Mouse (Mus musculus) embryonic facial prominence, embryonic 13.5 days (tissue): Measurements from ENCODE around the gene Arl6ip4. TPM values are rescaled to one million over a fixed set of nuclear protein-coding genes. Genes with fewer than 3 reads are reported as not detected.

Experiments
- ATAC-seq: fragments of 200-750 bp; cut with Nextera tagmentation; 2 replicates; pipeline ENCODE4 v1.8.0; 2017; ENCODE audit warnings: low read depth; ENCODE audit not compliant: insufficient number of reproducible peaks, insufficient read depth, low FRiP score, low TSS enrichment
- H3K27ac ChIP-seq: fragments of 300-500 bp; sonication (generic); 2 replicates; pipeline ENCODE4 v1.5.1; 2015; ENCODE audit warnings: moderate library complexity, mild to moderate bottlenecking, inconsistent platforms
- H3K27me3 ChIP-seq: fragments of 300-500 bp; sonication (generic); 2 replicates; pipeline ENCODE4 v1.6.1; 2015; ENCODE audit warnings: mild to moderate bottlenecking, inconsistent platforms
- H3K36me3 ChIP-seq: fragments of 300-500 bp; sonication (generic); 2 replicates; pipeline ENCODE4 v1.6.1; 2015; ENCODE audit warnings: mild to moderate bottlenecking, inconsistent platforms
- H3K4me1 ChIP-seq: fragments of 300-500 bp; sonication (generic); 2 replicates; pipeline ENCODE4 v1.6.1; 2015; ENCODE audit warnings: inconsistent platforms
- H3K4me2 ChIP-seq: fragments of 300-500 bp; sonication (generic); 2 replicates; pipeline ENCODE4 v1.6.1; 2015; ENCODE audit warnings: moderate library complexity, mild to moderate bottlenecking, inconsistent platforms
- H3K4me3 ChIP-seq: fragments of 300-500 bp; sonication (generic); 2 replicates; pipeline ENCODE4 v1.5.1; 2015; ENCODE audit warnings: mild to moderate bottlenecking, inconsistent platforms
- H3K9ac ChIP-seq: fragments of 300-500 bp; sonication (generic); 2 replicates; pipeline ENCODE4 v1.6.1; 2015; ENCODE audit warnings: mild to moderate bottlenecking, inconsistent platforms
- H3K9me3 ChIP-seq: fragments of 300-500 bp; sonication (generic); 2 replicates; pipeline ENCODE4 v1.6.1; 2016; ENCODE audit warnings: inconsistent platforms
- WGBS: fragments of 180-500 bp; shearing (Covaris S2); methylation state at CpG from one replicate; pipeline ENCODE4 v1.1.7; 2015; ENCODE audit warnings: mixed read lengths; 5-methylcytosine and 5-hydroxymethylcytosine counted together
- polyA plus RNA-seq: library from polyadenylated mRNA; unstranded; fragments of >200 nt; fragmentation: Nextera tagmentation; extraction: Ambion mirVana; gene quantifications from 2 replicates; pipeline ENCODE4 v1.2.1, GENCODE M21; 2015

The Arl6ip4 gene
- polyA plus RNA-seq, 1 experiment from 2014 or later: 122 TPM

DNA sequence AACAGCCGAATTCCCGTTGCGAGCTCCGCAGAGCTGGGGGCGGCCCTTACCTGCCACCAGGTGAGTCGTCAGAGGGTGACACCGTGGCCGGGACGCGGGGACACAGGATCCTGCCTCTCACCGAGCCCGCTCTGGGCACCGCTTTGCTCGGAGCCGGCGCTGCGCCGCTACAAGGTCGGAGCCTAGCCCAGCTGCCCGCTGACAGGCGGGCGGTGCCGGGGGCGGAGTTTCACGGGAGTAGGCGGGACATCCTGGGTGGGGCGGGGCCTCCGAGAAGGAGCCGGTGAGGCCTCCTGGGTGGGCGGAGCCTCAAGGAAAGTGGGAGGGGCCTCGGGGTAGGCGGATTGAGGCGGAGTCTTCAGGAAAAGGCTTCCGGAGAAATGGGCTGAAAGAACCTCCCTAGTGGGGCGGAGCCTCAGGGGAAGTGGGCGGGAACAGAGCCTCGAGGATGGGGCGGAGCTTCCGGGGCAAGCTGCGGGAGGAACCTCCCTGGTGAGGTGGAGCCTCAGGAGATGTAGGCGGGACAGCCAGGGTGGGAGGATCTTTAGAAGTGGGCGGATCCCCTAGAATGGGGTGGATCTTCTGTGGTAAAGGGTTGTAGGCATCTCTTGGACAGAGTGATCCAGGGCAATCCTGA, 20.2 kb upstream of the Arl6ip4 start, which contains the start of gene Abcb9:
Gene Abcb9 (minus strand): TSS at position 203 of the 637 bp plus-strand sequence.
- WGBS: 1% methylated on average over 42 of the region's 42 CpGs
- Histone ChIP-seq H3K9ac (peak within 1 kb of the TSS; percentile 70), H3K27ac (no peak within 1 kb of the TSS), H3K4me2 (peak within 1 kb of the TSS; percentile 88), H3K27me3 (peaks cover 20% of the 10 kb centered on the region), H3K9me3 (no peaks in the 10 kb centered on the region), H3K4me3 (peak within 1 kb of the TSS; percentile 54), H3K36me3 (no peaks in the 10 kb centered on the region), H3K4me1 (peaks cover 16% of the 10 kb centered on the region)
- ATAC-seq: peak; percentile 39; the same call in 1 of the 2 replicates

GRCm38 (mm10) chr5:124098923-124099322, 17.0 kb upstream of the Arl6ip4 start:
- ATAC-seq: no peak
- Histone ChIP-seq H3K27me3 (peaks cover 20% of the 10 kb centered on the region), H3K4me3 (no peak overlapping the region), H3K9ac (no peak overlapping the region), H3K4me1 (peaks cover 11% of the 10 kb centered on the region), H3K36me3 (no peaks in the 10 kb centered on the region), H3K27ac (no peak overlapping the region), H3K9me3 (no peaks in the 10 kb centered on the region), H3K4me2 (no peak overlapping the region)
- 86% methylated on average over 2 of the region's 2 CpGs for WGBS

- H3K9me3 ChIP-seq: no peaks in the 10 kb centered on the region
- no peaks in the 10 kb centered on the region for H3K36me3 ChIP-seq
- no peak for ATAC-seq
- H3K4me2 ChIP-seq: no peak overlapping the region
- H3K27me3 ChIP-seq: peaks cover 7% of the 10 kb centered on the region
- H3K4me3 ChIP-seq: no peak overlapping the region
- H3K27ac ChIP-seq: no peak overlapping the region
- WGBS: 89% methylated on average over 11 of the region's 11 CpGs
- H3K9ac ChIP-seq: no peak overlapping the region
- H3K4me1 ChIP-seq: peaks cover 5% of the 10 kb centered on the region
Observed at GRCm38 (mm10) chr5:124100128-124101044, 15.5 kb upstream of the Arl6ip4 start.

- H3K4me1 ChIP-seq: no peaks in the 10 kb centered on the region
- no peak overlapping the region for H3K4me3 ChIP-seq
- H3K9ac ChIP-seq: no peak overlapping the region
- no peaks in the 10 kb centered on the region for H3K9me3 ChIP-seq
- H3K4me2 ChIP-seq: no peak overlapping the region
- H3K36me3 ChIP-seq: no peaks in the 10 kb centered on the region
- ATAC-seq: no peak
- WGBS: 89% methylated on average over 6 of the region's 6 CpGs
- H3K27me3 ChIP-seq: no peaks in the 10 kb centered on the region
- H3K27ac ChIP-seq: no peak overlapping the region
Observed at GRCm38 (mm10) chr5:124102326-124102725, 13.6 kb upstream of the Arl6ip4 start.

DNA sequence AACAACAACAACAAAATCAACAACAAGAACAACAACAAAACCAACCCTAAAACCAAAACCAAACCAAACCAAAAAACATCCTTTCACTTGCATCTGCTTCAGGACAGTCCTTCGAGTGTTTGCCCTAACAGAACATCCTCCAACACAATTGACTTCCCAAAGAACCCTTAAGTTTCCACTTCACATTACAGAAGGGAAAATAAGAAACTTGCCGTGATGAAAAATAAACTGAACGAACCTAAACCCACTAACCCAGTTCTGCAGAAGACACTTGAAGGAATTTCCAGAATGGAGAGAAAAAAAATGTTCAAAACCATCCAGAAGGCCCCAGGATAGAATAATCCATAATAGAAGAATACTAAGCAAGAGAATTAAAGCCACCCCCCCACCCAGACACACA, 12.9 kb upstream of the Arl6ip4 start:
- no peaks in the 10 kb centered on the region for H3K9me3 ChIP-seq
- H3K27ac ChIP-seq: no peak overlapping the region
- no peaks in the 10 kb centered on the region for H3K27me3 ChIP-seq
- no peaks in the 10 kb centered on the region for H3K4me1 ChIP-seq
- ATAC-seq: no peak
- no peaks in the 10 kb centered on the region for H3K36me3 ChIP-seq
- H3K4me2 ChIP-seq: no peak overlapping the region
- H3K9ac ChIP-seq: no peak overlapping the region
- WGBS: 81% methylated on average over 3 of the region's 3 CpGs
- H3K4me3 ChIP-seq: no peak overlapping the region

- no peak for ATAC-seq
- Histone ChIP-seq H3K4me2 (no peak overlapping the region), H3K9ac (no peak overlapping the region), H3K27ac (no peak overlapping the region), H3K4me1 (no peaks in the 10 kb centered on the region), H3K4me3 (no peak overlapping the region), H3K9me3 (no peaks in the 10 kb centered on the region), H3K36me3 (no peaks in the 10 kb centered on the region), H3K27me3 (no peaks in the 10 kb centered on the region)
- 93% methylated on average over 9 of the region's 9 CpGs for WGBS
Observed at GRCm38 (mm10) chr5:124103552-124103951, 12.3 kb upstream of the Arl6ip4 start.

DNA sequence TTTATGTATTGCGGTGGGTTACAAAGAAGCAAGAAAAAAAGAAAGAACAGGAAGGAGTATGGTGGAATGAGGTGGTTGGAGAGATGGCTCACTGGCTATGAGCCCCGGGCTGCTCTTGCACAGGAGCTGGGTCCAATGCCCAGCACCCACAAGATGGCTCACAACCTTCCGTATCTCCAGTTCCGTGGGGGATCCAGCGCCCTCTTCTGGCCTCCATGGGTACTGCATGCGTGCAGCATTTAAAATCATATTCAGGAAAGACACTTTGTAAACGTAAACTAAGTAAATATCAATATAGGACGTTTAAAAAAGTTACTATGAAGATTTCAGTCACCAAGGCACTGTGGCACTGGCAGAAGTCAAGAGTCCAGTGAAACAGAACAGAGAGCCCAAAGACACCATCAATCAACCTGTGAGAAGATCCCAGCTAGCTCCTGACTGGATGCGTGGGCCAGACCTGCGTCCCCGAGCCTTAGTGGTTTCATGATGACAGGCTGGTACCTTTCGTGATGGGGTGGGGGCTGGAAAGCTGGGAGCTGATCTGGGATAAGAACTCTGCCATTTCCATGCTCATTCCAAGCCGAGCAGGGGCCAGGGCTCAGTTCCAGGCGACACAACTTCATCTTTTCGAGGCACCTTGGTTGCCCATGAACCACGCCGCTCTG, 4.7 kb upstream of the Arl6ip4 start:
- Histone ChIP-seq H3K36me3 (no peaks in the 10 kb centered on the region), H3K27me3 (no peaks in the 10 kb centered on the region), H3K9ac (peak overlapping the region; percentile 81), H3K4me1 (peaks cover 12% of the 10 kb centered on the region), H3K4me3 (peak overlapping the region; percentile 91), H3K4me2 (peak overlapping the region; percentile 92), H3K9me3 (no peaks in the 10 kb centered on the region), H3K27ac (peak overlapping the region; percentile 91)
- WGBS: 21% methylated on average over 17 of the region's 17 CpGs
- ATAC-seq: no peak

GRCm38 (mm10) chr5:124111742-124112497, 4.0 kb upstream of the Arl6ip4 start, which contains the start of gene Ogfod2:
TSS of gene Ogfod2 (plus strand) at chr5:124112297.
- WGBS: under 1% methylated on average over 66 of the region's 66 CpGs
- Histone ChIP-seq H3K4me3 (peak within 1 kb of the TSS; percentile 91), H3K9ac (peak within 1 kb of the TSS; percentile 81), H3K4me1 (peaks cover 18% of the 10 kb centered on the region), H3K4me2 (peak within 1 kb of the TSS; percentile 92), H3K9me3 (no peaks in the 10 kb centered on the region), H3K27ac (peak within 1 kb of the TSS; percentile 91), H3K27me3 (no peaks in the 10 kb centered on the region), H3K36me3 (no peaks in the 10 kb centered on the region)
- peak; percentile 96 for ATAC-seq

DNA sequence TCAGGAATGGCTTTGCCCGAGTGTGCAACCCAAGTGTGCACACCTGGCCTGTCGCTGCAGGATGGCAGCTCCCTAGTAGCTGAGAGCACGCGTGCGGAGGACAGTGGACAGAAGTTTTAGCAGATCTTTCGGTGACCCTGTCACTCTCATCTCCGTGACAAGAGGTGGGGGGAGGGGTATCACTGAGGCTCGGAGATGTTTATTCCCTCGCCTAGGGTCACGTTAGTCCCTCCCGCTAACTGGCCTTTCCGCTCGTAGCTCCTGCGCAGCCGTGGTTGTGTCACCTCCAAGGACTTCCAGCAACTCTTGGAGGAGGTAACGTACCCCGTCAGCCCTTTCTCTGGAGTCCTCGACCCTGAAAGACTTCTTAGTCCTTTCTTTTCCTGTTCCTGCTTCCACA, 3.4 kb upstream of the Arl6ip4 start:
- Histone ChIP-seq H3K9me3 (no peaks in the 10 kb centered on the region), H3K9ac (peak overlapping the region; percentile 81), H3K4me1 (peaks cover 24% of the 10 kb centered on the region), H3K36me3 (peaks cover 3% of the 10 kb centered on the region), H3K4me3 (peak overlapping the region; percentile 91), H3K27me3 (no peaks in the 10 kb centered on the region), H3K4me2 (peak overlapping the region; percentile 92), H3K27ac (peak overlapping the region; percentile 91; the same call in 1 of the 2 replicates)
- under 1% methylated on average over 18 of the region's 18 CpGs for whole genome bisulfite sequencing
- no peak for ATAC-seq

DNA sequence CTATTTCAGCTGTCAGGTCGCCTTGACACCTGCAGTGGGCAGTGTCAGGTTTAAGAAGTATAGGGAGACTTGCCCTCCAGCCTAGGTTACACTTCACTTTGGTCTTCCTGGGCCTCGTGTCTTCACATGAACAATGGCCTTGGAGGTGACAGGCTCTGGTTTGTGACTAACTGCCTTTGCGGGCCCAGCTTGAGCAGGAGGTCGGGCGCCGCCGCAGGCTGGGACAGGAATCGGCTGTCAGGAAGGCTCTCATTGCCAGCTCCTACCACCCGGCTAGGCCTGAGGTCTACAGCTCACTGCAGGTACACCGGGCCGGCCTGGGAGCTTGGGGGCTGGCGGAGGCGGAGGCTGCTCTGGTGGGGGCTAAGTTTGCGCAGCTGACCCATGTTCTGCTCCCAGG, 2.9 kb upstream of the Arl6ip4 start:
- Histone ChIP-seq H3K4me3 (peak overlapping the region; percentile 91), H3K9ac (peak overlapping the region; percentile 81), H3K27ac (no peak overlapping the region), H3K36me3 (peaks cover 8% of the 10 kb centered on the region), H3K9me3 (no peaks in the 10 kb centered on the region), H3K4me2 (peak overlapping the region; percentile 92), H3K27me3 (no peaks in the 10 kb centered on the region), H3K4me1 (peaks cover 29% of the 10 kb centered on the region)
- 15% methylated on average over 14 of the region's 14 CpGs for WGBS
- ATAC-seq: no peak
